Mouse (Mus musculus) left cerebral cortex, adult 18-20 months (tissue): ENCODE measurements at regions not wholly inside any gene's neighbourhood (a gene's known extent, or its start where the extent isn't known, plus 50 kb on each side); places are given as distances from the start of the nearest gene placed in this dataset.
A peak's percentile ranks its signal among the peaks of the same experiment; 100 is the strongest.

ENCODE experiments used
- DNase-seq, 2 experiments: peaks; one replicate each; pipeline ENCODE4 v3.0.0; 2021 to 2022; ENCODE audit warnings: low spot score in 2 of 2, mixed read lengths in 1 of 2

- no peak for DNase-seq
These were observed 61.8 kb upstream of the Gm6812 start for GRCm38 (mm10) chrX:68954687-68955086.

- peak; percentile 3 to 9 for DNase-seq
These were observed 60.4 kb upstream of the Gm6812 start for GRCm38 (mm10) chrX:68953298-68953697.

GRCm38 (mm10) chrX:68950730-68951129, 57.9 kb upstream of the Gm6812 start:
- no peak for DNase-seq

GRCm38 (mm10) chrX:68945741-68946140, 52.9 kb upstream of the Gm6812 start:
- no peak for DNase-seq
